Mouse (Mus musculus) testis, adult 2 months (tissue): ENCODE measurements at regions not wholly inside any gene's neighbourhood (a gene's known extent, or its start where the extent isn't known, plus 50 kb on each side); places are given as distances from the start of the nearest gene placed in this dataset.

Source experiments
- H3K27ac ChIP-seq: fragments of 200-500 bp; 2 replicates; pipeline ENCODE4 v1.5.1; 2012; ENCODE audit warnings: low read depth, low read length; ENCODE audit not compliant: control insufficient read depth, insufficient read depth
- H3K27me3 ChIP-seq: fragments of 200-500 bp; 2 replicates; pipeline ENCODE4 v1.6.1; 2012; ENCODE audit warnings: mild to moderate bottlenecking, low read length, moderate library complexity; ENCODE audit not compliant: control insufficient read depth, insufficient read depth
- H3K36me3 ChIP-seq: fragments of 200-500 bp; 2 replicates; pipeline ENCODE4 v1.6.1; 2012; ENCODE audit warnings: mild to moderate bottlenecking, low read length; ENCODE audit not compliant: control insufficient read depth, insufficient read depth
- H3K4me1 ChIP-seq: fragments of 200-500 bp; 2 replicates; pipeline ENCODE4 v1.6.1; 2012; ENCODE audit warnings: low read length; ENCODE audit not compliant: control insufficient read depth, insufficient read depth
- H3K4me3 ChIP-seq: fragments of 200-500 bp; 2 replicates; pipeline ENCODE4 v1.5.1; 2012; ENCODE audit warnings: low read depth, mild to moderate bottlenecking, low read length, moderate library complexity, mixed read lengths; ENCODE audit not compliant: control insufficient read depth
- CTCF ChIP-seq: fragments of 200-500 bp; IDR thresholded peaks from 2 replicates; pipeline ENCODE4 v1.5.1; 2012; ENCODE audit warnings: low read depth, mild to moderate bottlenecking, inconsistent platforms, low read length, moderate library complexity; ENCODE audit not compliant: control insufficient read depth, insufficient read depth, insufficient replicate concordance
- POLR2A ChIP-seq: fragments of 200-500 bp; IDR thresholded peaks from 2 replicates; pipeline ENCODE4 v1.6.1; 2012; ENCODE audit warnings: low read depth, mild to moderate bottlenecking, inconsistent platforms, low read length, moderate library complexity; ENCODE audit not compliant: control insufficient read depth

DNA sequence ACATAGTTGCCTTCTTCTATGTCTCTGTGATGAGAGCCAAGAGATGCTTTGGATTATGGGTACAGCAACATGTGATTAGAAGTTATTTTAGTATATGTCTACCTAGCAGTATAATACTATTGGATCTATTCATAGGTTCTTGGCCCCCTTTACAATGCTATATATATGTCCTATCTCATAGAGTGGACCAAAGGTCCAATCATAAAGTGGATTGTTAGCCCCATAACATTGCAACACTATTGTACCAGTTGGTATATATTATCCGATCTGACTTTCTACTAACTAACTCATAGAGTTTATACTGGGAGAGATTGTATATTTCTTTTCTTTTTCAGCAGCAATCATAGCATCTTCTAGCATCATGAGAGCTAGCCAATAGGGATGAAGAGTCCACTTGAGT is 491.7 kb upstream of the Zeb2 start:
- Histone ChIP-seq H3K27ac (no peak overlapping the region), H3K4me3 (no peak overlapping the region)
- TF ChIP-seq POLR2A: no peak
- no peak for TF ChIP-seq CTCF

DNA sequence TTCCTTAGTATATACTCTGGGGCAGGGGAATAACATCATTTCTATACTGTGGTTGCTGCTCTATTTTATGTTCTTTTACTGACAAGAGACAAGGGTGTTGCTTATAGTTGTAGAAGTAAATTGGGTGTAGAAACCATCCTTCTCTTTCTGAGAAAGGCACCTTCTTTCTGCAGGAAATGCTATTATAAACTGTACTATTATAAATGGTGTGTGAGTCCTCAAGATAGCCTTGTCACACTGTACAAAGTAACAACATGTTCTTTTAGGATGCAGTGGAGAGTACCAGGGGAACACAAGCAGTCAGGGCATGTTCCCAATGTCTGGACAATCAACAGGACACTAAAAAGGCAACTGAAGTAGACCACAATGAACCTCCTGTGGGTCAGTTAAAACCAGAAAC is 490.2 kb upstream of the Zeb2 start:
- Histone ChIP-seq H3K36me3 (no peaks in the 10 kb centered on the region), H3K4me1 (no peaks in the 10 kb centered on the region), H3K27me3 (no peaks in the 10 kb centered on the region), H3K27ac (no peak overlapping the region), H3K4me3 (no peak overlapping the region)
- no peak for TF ChIP-seq POLR2A
- no peak for TF ChIP-seq CTCF

More for the DNA sequence above, 491.7 kb upstream of the Zeb2 start:
- Histone ChIP-seq H3K4me1 (no peaks in the 10 kb centered on the region), H3K27me3 (no peaks in the 10 kb centered on the region), H3K36me3 (no peaks in the 10 kb centered on the region)

DNA sequence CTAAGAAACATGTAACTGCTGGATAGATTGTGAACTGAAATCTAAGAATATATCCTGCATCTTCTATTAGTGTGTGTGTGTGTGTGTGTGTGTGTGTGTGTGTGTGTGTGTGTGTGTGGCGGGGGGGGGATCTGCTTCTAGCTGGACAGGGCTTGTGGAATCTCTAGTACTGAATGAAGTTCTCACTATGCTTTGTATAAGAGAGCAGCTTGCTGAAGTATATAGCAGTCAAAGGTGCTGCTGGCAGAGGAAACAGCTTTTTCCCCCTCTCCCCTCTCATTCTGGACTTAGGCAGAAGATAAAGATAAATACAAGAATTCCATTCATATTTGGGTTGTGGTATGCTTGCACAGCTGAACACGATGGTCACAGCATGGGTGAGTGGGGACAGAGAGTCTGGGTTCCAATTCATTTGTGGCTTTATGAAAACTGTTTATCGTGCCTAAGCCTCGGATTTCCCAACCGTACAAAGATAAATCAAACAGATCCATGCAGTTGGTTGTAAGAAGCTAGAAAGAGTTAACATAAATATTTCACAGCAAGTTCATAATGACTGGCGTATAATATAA is 484.2 kb upstream of the Zeb2 start:
- H3K4me1 ChIP-seq: no peaks in the 10 kb centered on the region
- no peak overlapping the region for H3K27ac ChIP-seq
- no peaks in the 10 kb centered on the region for H3K27me3 ChIP-seq
- no peak overlapping the region for H3K4me3 ChIP-seq
- TF ChIP-seq CTCF: no peak
- no peak for TF ChIP-seq POLR2A
- H3K36me3 ChIP-seq: no peaks in the 10 kb centered on the region

DNA sequence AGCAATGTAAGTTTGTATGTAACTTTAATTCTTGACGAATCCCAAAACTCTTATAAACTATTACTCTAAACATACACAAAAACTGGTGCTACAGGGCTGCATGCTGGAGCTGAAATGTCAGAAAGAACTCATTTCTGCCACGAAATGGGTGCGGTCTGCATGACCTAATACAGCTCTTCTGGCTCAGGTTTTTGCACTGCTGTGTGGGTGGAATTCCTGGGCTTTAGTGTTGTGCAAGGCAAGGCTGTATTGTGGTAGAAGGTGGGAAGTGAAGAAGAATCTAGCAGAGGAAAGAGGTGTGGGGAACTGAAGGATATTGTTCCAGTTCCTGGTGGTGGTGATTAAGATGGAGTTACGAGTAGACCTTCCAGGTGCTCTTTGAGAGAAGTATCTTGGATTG is 476.6 kb upstream of the Zeb2 start:
- Histone ChIP-seq H3K4me1 (no peaks in the 10 kb centered on the region), H3K27ac (no peak overlapping the region), H3K4me3 (no peak overlapping the region), H3K27me3 (no peaks in the 10 kb centered on the region), H3K36me3 (no peaks in the 10 kb centered on the region)
- TF ChIP-seq CTCF (no peak), POLR2A (no peak)

DNA sequence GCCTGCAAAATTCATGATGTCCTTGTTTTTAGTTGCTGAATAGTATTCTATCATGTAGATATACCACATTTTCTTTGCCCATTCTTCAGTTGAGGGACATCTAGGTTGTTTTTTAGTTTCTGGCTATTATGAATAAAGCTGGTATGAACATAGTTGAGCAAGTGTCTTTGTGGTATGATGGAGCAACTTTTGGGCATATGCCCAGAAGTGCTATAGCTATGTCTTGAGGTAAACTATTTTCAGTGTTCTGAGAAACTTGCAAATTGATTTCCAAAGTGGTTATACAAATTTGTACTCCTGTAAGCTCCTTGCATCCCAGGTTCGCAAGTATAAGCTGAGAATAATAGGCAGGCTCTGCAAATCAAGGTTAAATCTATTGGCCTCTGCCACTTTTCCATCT is 473.8 kb upstream of the Zeb2 start:
- no peaks in the 10 kb centered on the region for H3K27me3 ChIP-seq
- TF ChIP-seq POLR2A: no peak
- no peak for TF ChIP-seq CTCF
- no peaks in the 10 kb centered on the region for H3K4me1 ChIP-seq
- H3K36me3 ChIP-seq: no peaks in the 10 kb centered on the region
- H3K27ac ChIP-seq: no peak overlapping the region
- no peak overlapping the region for H3K4me3 ChIP-seq

DNA sequence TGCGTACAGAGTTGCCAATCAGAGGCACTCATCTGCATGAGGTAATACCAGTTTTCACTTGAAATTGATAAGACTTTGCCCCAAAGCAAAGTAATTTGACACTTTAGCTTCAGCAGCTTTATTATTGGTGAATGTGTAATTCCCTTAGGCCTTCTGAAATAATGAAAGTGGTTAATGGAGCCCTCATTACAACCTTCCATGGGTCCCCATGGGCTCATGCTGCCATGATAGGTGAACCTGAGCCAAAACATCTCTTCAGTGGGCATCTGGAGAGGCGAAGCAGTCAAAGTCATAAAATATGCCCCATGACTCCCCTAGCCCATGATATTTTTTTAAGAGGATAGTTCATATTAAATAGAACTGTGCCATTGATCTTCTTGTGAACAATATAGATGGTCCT is 471.1 kb upstream of the Zeb2 start:
- H3K4me1 ChIP-seq: no peaks in the 10 kb centered on the region
- H3K36me3 ChIP-seq: no peaks in the 10 kb centered on the region
- H3K27me3 ChIP-seq: no peaks in the 10 kb centered on the region
- no peak for TF ChIP-seq CTCF
- TF ChIP-seq POLR2A: no peak
- no peak overlapping the region for H3K27ac ChIP-seq
- no peak overlapping the region for H3K4me3 ChIP-seq

DNA sequence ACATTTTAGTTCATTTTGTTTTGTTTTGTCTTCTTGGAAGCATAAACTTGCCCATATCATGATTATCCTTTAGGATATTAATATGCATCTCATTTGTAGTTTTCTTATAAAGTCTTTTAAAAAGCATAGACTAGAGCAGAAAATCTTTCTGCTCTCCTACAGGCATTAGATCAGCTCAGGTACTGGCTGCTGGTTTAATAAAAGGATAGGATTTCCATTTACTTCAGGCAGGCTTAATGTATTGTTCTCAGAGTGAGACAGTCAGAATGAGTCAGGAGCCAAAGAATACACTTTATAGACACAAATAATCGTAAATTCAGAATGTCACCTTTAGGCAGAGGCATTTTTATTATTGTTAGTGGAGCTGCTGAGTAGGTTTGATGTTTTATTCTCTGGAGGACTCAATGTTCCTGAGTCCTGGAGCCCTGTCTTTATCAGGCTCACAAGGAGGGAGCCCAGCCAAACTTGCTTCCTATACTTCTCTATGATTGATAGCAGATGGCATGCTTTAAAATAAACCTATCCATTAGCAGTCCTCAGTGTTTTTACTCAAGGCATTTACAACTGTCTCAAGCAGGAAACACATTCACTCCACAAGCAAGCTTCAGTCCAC is 469.5 kb upstream of the Zeb2 start:
- Histone ChIP-seq H3K4me1 (no peaks in the 10 kb centered on the region), H3K27ac (no peak overlapping the region), H3K27me3 (no peaks in the 10 kb centered on the region), H3K36me3 (no peaks in the 10 kb centered on the region), H3K4me3 (no peak overlapping the region)
- TF ChIP-seq CTCF (no peak), POLR2A (no peak)

DNA sequence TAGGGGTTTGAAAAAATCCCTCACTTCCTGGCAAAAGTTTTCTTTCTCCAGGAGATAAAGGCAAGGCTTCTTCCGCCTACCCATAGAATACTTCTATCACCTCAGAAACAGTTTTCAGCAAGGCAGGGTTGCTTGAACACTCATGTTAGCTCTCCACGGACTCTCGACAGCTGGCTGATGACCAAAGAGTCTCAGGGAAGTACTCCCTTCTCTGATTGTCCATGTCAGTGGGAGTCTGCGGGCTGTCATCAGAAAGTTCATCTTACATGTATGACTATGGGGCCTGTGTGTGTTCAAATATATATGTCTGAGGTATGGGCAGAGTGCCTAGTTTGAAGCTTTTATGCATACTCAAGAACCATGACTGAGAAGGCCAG is 464.3 kb upstream of the Zeb2 start:
- Histone ChIP-seq H3K27me3 (no peaks in the 10 kb centered on the region), H3K27ac (no peak overlapping the region)
- TF ChIP-seq POLR2A (no peak), CTCF (no peak)

More for the DNA sequence above, 464.3 kb upstream of the Zeb2 start:
- no peaks in the 10 kb centered on the region for H3K36me3 ChIP-seq
- no peaks in the 10 kb centered on the region for H3K4me1 ChIP-seq
- no peak overlapping the region for H3K4me3 ChIP-seq
